Mouse (Mus musculus): ENCODE results near the gene 1110004F10Rik. TPM values are rescaled to one million over a fixed set of nuclear protein-coding genes. Genes with fewer than 3 reads are reported as not detected.

1110004F10Rik gene
- total RNA-seq, 2 experiments from 2014 or later, result 97.8 to 105 TPM

DNA sequence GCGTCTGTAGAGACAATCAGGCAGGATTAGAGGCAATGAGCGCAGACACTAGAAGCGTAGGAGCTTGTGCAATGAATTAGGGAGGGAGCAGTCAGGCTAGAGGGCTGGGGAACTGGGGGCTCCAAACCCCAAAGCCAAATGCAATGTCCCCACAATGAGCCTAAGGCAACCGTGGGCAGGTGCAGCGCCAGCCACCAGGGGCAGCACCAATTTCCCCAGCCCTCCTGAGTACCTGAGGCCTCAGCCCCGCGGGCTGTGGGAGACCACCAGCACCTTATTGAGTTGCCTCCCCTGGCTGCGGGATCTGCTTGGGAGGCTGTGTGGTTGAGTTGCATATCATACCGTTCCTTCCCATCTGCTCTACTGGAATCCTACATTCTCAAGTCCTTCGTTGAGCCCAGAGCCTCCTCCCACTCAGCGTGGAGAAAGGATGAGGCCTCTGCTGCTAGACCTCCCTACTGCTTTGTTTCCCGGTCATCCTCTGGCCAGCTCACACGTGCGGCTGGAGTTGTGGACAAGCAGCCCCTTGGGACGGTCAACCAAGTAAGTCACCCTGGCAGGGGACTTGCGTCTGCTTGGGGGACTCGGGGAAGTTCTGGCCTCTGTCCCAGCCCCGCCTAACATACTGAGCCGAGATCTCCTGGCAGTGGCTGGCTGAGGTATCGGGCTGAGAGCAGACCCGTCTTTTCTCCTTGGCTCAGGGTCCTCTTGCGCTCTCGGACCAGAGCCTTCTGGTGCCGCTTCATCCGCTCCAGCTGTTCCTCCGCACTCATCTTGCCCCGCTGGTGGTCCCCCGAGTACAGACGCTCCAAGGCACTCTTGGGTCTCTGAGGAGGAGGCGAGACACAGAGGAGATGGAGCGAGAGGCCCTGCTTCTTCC lies 95.5 kb downstream of the 1110004F10Rik start:
- DNase-seq (ENCODE audit: low spot score in 2 of 2), result no peak

- DNase-seq (ENCODE audit: low spot score in 2 of 2), result no peak
These were observed 98.0 kb downstream of the 1110004F10Rik start for GRCm38 (mm10) chr7:116137149-116137548.

DNA sequence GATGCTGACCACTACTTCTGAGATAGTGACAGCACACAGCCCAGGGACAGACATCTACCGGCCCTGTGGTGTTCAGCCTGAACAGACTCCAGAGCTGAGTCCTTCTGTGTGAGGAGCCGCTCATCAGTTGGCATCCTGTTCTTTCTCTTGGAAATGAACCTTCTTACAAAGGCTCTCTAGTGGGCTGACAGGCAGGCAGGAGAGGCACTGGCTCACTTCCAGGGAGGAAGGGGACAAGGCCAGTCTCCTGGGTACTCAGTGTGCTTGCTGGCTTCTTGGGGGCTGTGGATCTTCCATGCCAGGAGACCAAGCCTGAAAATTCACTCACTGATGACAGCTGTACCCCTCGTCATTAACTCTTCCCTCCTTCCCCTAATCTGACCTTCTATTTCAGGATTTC lies 98.5 kb downstream of the 1110004F10Rik start:
- DNase-seq (ENCODE audit: low spot score in 2 of 2), result no peak

DNA sequence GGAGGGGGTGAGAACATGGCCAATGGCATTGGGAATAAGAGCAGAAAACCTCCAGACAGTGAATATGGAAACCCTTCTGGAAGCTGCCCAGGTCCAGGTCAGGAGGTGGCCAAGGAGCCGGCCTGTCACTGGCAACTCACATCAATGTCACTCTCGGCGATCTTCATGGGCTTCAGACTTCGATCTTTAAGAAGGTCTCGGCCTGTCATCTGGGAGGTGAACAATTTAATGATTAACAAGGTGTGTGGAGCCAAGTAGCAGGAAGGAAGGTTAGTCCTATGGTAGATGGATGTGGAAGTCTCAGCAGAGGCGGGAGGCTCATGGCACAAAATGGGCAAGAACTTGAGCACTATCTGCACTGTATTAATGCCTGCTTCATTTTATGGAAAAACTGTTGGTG lies 105.8 kb downstream of the 1110004F10Rik start:
- DNase-seq (ENCODE audit: low spot score in 2 of 2), result no peak

DNA sequence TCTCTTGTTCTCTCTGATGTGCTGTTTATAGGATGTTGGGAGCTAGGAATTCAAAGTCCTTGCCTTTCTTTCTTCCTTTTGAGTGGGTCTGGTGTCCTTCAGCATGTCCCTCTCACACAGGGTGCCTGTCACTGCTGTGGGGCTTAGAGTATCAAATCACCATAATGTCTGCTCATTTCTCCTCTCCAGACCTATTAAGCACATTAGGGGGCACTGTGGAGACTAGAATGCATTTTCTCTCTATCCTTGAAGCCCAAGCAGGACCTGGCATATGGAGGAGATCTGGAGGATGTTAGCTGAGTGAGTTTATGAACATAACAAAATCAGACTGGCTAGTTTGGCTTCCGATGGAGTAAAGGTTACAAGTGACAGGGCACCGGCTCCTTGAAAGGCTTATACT lies 107.9 kb downstream of the 1110004F10Rik start:
- no peak for DNase-seq (ENCODE audit: low spot score in 2 of 2)

- no peak for DNase-seq (ENCODE audit: low spot score in 2 of 2)
These were observed 110.4 kb downstream of the 1110004F10Rik start for GRCm38 (mm10) chr7:116149568-116149967.

DNA sequence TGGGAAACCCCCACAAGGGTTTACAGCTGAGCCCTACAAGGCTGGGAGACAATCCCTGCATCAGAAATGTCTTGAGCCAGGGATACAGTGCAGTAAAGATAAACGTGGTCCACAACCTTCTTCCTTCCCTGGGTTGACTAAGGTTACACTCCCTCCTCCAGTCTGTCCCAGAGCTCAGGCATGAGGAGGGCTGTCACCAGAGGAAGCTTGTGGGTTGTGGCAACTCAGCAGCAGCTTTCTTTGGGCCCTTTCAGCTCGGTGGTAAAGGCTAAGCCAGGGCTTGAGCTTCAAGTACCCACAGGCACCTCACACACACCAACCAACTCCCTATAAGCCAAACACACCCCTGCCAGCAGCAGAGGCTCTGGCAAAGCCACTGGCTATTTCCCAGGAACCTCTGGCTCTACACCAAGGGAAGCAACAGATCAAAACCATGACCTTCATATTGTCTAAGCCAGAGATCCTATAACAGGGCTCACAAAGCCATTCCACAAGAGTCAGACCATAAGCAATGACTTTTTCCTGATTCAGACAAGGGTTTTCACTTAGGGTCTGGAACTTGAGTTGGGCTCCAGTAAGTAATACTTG lies 114.7 kb downstream of the 1110004F10Rik start:
- no peak for DNase-seq (ENCODE audit: low spot score in 2 of 2)

Other genes starting within 250 kb of the 1110004F10Rik start
- gene Sox6, start 601 bp upstream of the 1110004F10Rik start, total RNA-seq (2021), result 10 to 100 TPM; 11.1 to 23.8 TPM
- 1 to 10 TPM; 3.9 to 4.9 TPM for gene Gm4353, start 45.2 kb downstream of the 1110004F10Rik start, total RNA-seq (2021)